Mouse (Mus musculus): ENCODE data around the gene Otx2. TPM values are rescaled to one million over a fixed set of nuclear protein-coding genes. Genes with fewer than 3 reads are reported as not detected.

Otx2 gene
- total RNA-seq, 4 experiments from 2014 or later: 0.63 to 1.6 (median 1.2) TPM

DNA sequence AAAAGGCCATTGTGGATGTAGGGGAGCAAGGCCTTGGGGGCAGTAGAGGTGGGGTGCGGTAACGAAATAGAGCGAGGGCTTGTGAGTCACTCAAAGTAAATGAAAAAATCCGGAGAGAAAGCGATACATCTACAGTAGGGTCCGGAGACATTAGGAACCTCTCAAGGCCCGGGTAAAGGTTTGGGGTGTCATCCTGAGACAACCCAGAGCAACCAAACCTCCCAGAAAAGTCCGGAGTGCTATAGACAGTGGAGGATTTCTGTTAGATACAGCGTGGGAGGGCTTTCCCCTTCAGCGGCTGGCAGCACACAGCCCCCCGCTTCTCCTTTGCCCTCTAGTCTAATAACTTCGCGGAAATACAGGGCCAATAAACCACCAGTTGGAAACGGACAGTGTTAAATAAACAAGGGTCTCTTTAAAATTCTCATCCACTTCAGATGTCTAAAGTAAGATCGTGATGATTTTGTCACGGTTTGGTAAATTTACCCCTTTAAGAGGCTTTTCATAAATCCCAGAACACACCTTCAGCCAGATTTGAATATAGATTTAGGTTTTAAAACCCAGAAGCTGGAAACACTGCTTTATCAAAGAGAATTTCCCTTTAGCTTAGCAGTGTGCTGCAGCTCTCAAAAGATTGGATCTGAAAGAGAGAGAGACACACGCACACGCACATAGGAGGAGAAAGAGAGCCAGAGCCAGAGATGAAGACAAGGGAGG is 3.9 kb downstream of the Otx2 start:
- DNase-seq (ENCODE audit: low spot score in 2 of 2): no peak

DNA sequence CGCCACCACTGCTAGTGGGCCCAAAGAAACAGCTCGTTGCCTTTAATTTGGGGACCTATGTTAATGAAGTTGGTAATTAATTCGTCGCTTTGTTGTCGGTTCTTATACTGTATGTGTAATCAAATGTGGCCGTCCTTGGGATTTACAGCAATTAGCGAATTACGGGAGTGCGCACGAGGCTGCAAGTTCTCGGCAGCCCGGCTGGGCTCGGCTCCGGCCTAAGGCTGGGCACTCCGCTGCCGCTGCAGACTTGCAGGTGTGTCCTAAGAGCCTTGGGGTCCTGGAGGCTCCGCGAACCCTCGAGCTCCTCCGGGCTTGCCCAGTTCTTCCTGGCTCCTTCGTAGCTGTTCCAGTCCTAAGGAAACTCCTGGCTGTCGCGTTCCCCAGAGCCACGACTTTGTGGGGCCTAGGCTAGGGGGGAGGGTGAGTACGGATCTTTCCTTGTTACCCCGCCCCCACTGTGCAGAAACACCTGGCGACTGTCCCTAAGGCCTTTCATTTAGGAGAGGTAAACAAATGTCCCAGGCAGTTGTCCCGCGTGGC is 4.8 kb downstream of the Otx2 start:
- DNase-seq (ENCODE audit: low spot score in 2 of 2): no peak

GRCm38 (mm10) chr14:48668051-48668481 is 5.6 kb downstream of the Otx2 start:
- no peak for DNase-seq (ENCODE audit: low spot score in 2 of 2)

DNA sequence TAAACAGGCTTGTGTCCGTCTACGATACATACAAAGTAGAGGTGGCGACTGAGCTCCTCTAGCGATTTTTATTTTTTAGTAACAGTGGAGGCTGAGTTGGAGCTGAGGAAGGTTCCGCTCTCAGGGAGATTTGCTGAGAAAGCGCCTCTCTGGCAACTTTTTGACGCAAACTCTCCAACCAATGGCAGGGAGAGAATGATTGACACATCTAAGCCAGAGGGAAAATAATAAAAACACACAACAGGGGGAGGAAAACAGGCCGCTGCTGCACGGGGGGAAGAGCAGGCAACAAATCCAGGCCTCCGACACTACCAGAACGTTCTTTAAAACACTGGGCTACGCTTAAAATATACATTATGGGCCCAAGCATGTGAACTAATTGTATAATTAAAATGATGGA is 6.2 kb downstream of the Otx2 start:
- no peak for DNase-seq (ENCODE audit: low spot score in 2 of 2)

GRCm38 (mm10) chr14:48666771-48667170 is 6.8 kb downstream of the Otx2 start:
- DNase-seq (ENCODE audit: low spot score in 2 of 2): no peak

GRCm38 (mm10) chr14:48665816-48666661 is 7.6 kb downstream of the Otx2 start:
- DNase-seq (ENCODE audit: low spot score in 2 of 2): no peak

DNA sequence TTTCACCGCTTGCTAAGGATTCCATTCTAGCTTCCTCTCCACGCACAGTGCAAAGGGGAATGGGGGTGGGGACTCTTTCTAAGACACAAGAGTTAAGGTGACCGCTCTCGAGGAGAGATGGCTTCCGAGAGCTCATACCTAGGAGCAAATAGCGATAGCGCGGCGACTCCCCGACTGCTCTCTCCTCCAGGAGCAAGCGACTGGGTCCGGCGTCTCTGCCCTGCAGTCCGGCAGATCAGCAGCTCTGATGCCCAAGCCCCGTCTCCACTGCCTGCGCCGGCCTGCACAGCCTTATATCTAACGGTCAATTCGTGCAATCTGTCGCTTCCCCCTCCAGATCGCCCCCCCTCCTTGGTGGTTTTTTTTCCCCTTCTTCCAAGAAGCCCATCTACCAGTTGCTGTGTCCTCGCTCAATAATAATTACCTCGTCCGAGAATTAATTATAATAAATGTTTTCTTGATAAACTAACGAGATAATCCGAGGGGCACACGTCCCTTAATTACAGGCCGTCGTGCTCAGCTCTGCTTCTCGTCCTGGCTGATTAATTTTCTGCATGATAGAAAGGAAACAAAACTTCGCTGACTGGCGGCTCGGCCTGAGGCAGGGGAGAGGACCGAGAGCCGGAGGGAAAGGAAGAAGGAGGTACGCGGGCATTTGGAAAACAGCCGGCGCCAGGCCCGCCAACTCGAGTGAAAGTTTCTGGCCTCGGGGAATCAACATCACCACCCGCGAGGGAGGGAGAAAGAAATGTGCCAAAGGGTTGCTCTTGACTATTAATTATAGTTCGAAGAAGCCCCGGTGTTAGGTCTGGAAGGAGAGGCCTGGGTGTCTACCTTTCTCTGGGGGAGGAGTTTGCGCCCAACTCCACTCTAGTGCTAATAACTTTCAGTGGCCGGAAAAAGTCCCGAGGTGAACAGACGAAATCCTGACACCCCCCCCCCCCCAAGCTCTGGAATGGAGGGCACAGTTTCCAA is 8.5 kb downstream of the Otx2 start:
- DNase-seq (ENCODE audit: low spot score in 2 of 2): no peak

- no peak for DNase-seq (ENCODE audit: low spot score in 2 of 2)
Observed at GRCm38 (mm10) chr14:48664001-48664810, 9.4 kb downstream of the Otx2 start.

GRCm38 (mm10) chr14:48663531-48663930 is 10.1 kb downstream of the Otx2 start:
- no peak for DNase-seq (ENCODE audit: low spot score in 2 of 2)

DNA sequence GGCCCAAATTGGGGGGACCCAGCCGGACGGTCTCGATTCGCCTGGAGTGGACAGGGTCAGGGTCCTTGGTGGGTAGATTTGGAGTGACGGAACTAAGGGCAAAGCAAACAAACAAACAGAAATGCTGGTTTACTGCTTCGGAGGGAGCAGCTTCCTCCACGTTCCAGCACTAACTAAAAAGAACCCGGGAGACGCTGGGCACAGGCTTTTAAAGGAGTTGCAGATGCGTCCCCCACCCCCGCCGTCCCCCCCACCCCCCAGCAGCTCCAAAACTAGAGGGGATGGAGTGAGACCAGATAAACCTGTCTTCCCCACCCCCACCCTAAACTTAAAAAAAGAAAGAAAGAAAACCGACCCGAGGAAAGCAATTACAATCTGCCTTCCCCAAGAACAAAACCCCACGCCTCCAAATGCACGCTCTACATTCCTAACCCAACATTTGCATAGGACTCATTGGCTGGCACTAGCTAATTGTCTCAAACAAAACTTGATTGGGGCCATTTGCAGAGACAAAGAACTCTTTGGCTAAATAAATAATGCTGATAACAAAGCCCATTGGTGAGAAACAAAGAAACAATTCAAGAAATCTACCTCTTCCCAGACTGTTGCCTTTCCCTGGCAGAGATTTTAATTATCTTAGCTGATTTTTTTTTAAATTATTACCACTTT is 10.9 kb downstream of the Otx2 start:
- no peak for DNase-seq (ENCODE audit: low spot score in 2 of 2)

- DNase-seq (ENCODE audit: low spot score in 2 of 2): no peak
Observed at GRCm38 (mm10) chr14:48661646-48662567, 11.7 kb downstream of the Otx2 start.

GRCm38 (mm10) chr14:48661151-48661550 is 12.5 kb downstream of the Otx2 start:
- DNase-seq (ENCODE audit: low spot score in 2 of 2): no peak

- no peak for DNase-seq (ENCODE audit: low spot score in 2 of 2)
Observed at GRCm38 (mm10) chr14:48660593-48660992, 13.0 kb downstream of the Otx2 start.

- DNase-seq (ENCODE audit: low spot score in 2 of 2): no peak
Observed at GRCm38 (mm10) chr14:48659661-48660060, 14.0 kb downstream of the Otx2 start.

DNA sequence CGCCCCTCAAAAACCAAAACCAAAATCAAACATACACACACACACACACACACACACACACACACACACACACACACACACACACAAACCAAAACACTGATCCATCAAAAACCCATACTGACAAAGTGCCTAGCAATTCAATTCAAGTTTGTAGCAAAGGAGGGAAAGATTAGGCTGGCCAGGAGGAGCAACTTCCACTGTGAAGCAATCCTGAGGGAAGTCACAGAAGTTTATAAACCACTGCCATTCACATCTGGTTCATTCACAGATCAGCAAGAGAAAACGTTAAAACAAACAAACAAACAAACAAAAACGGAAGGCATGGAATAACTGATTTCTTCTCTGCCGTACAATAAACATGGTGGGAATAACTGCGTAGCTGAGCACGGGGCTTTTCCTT is 16.4 kb downstream of the Otx2 start:
- DNase-seq (ENCODE audit: low spot score in 2 of 2): no peak

DNA sequence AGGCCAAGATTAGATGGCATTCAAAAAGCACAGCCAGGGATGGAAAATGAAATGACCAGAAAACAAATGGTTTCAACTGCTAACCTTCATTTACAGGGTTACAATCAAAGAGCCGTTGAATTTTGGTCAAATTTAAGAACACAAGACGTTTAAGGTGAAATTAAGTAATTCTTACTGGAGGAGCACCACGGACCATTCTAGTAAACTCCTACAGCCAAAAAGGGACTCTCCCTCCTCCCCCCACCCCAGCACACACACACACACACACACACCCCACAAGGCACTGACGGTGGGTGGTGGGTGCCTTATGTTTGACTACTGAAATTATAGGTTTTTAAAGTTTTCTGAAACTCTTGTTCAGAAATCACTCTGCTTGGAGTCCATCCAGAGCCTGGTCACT is 16.9 kb downstream of the Otx2 start:
- no peak for DNase-seq (ENCODE audit: low spot score in 2 of 2)

- no peak for DNase-seq (ENCODE audit: low spot score in 2 of 2)
Observed at GRCm38 (mm10) chr14:48655792-48656550, 17.6 kb downstream of the Otx2 start.
